Mouse (Mus musculus): ENCODE measurements around the gene Prkca. TPM values are rescaled to one million over a fixed set of nuclear protein-coding genes. Genes with fewer than 3 reads are reported as not detected.

Prkca gene
- polyA plus RNA-seq, 1 experiment, result 5.4 TPM

DNA sequence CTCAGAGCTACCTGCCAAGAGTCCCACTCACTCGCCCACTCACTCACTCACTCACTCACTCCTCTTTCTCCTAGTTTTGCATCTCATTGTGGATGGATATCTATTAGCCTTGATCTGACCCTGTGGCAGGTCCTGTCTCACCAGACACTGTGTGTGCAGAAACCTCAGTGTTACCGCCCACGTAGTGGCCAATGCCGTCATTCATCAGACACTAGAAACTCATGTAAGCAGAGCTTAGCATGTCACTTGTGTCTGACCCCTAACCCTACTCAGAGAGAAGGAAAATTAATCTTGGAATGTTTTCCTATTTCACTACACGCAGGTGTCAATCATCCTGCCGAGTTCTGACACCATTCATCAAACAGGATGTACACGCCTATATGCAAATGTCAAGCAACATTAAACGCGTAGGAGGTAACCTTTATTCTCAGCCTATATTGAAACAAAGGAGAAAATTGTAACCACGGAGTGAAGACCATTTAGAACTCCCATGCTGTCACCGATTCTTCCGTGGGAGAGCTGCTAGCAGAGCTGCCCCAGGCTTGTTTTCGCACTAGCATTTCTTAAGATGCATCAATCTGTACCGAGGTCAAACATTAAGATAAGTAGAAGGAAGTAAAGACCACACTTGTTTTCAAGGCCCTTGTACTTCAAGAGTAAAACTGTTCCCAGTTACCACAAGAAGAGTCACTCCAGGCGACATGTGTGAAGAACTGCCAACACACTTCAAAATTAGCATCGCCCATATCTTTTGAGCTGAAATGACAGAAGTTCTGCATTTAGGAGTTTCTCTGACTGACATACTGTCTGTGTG lies 70.9 kb downstream of the Prkca start:
- 75% methylated on average over 16 of the region's 16 CpGs for WGBS
- Histone ChIP-seq H3K27ac (ENCODE audit: insufficient read depth, low read depth, low read length) (no peak overlapping the region), H3K36me3 (ENCODE audit: control insufficient read depth, insufficient read depth, low read length) (no peaks in the 10 kb centered on the region), H3K4me1 (ENCODE audit: control insufficient read depth, insufficient read depth, low read length) (peaks cover 3% of the 10 kb centered on the region; the same call in 1 of the 2 replicates), H3K4me3 (ENCODE audit: insufficient read depth, low read depth, low read length) (no peak overlapping the region), H3K27me3 (replicated peaks; ENCODE audit: control insufficient read depth, insufficient read depth, low read length) (no peaks in the 10 kb centered on the region)
- TF ChIP-seq POLR2A (IDR thresholded peaks at IDR 0.05; ENCODE audit: low read depth, low read length), result no peak
- TF ChIP-seq CTCF (conservative IDR thresholded peaks at IDR 0.05; ENCODE audit: insufficient read depth, insufficient read length, low read depth, low read length), result no peak
- DNase-seq, result no peak

DNA sequence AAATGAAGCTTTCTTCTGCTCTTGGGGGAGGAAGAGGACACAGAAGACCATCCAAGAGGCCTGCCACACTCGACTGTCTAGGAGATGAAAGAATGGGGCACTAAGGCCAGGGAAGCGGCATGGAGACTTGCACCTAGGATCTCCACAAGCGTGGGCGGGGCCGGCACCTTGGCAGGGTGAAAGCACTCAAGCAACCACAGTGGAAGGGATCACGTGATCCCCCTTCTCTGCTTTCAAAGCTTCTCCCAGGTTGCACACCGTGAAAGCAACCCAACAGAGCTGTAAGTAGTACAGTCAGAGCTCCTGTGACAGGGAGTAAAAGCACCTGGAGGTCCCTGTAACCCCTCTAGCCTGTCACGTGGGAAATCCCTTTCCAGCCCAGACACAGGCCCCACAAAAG lies 72.4 kb downstream of the Prkca start:
- Histone ChIP-seq H3K4me3 (ENCODE audit: insufficient read depth, low read depth, low read length) (no peak overlapping the region), H3K27ac (ENCODE audit: insufficient read depth, low read depth, low read length) (no peak overlapping the region), H3K4me1 (ENCODE audit: control insufficient read depth, insufficient read depth, low read length) (peaks cover 7% of the 10 kb centered on the region; the same call in 1 of the 2 replicates), H3K36me3 (ENCODE audit: control insufficient read depth, insufficient read depth, low read length) (no peaks in the 10 kb centered on the region), H3K27me3 (replicated peaks; ENCODE audit: control insufficient read depth, insufficient read depth, low read length) (no peaks in the 10 kb centered on the region)
- no peak for TF ChIP-seq POLR2A (IDR thresholded peaks at IDR 0.05; ENCODE audit: low read depth, low read length)
- no peak for TF ChIP-seq CTCF (conservative IDR thresholded peaks at IDR 0.05; ENCODE audit: insufficient read depth, insufficient read length, low read depth, low read length)
- 38% methylated on average over 8 of the region's 8 CpGs for WGBS
- peak; percentile 71 for DNase-seq

DNA sequence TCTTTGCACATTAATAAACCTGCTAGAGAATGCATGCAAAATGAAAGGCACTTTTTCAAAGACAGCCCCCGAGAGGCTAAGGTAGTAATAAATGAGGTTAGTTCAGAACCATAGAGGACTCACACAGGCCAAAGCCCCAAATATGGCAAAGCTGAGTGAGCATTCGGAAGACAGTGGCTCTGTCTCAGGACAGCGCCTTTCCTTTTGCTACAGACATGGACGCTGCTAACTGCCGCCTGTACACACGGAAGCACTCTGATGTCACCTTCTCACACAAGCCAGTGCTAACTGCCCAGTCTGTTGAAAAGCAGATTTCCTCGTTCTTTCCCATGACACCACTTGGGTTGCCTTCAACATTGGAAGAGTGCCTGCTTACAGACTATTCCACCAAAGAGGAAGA lies 74.2 kb downstream of the Prkca start:
- TF ChIP-seq CTCF (conservative IDR thresholded peaks at IDR 0.05; ENCODE audit: insufficient read depth, insufficient read length, low read depth, low read length) (no peak), POLR2A (IDR thresholded peaks at IDR 0.05; ENCODE audit: low read depth, low read length) (no peak)
- DNase-seq, result no peak
- no peak overlapping the region for H3K4me3 ChIP-seq (ENCODE audit: insufficient read depth, low read depth, low read length)
- H3K27me3 ChIP-seq (replicated peaks; ENCODE audit: control insufficient read depth, insufficient read depth, low read length), result no peaks in the 10 kb centered on the region
- no peaks in the 10 kb centered on the region for H3K36me3 ChIP-seq (ENCODE audit: control insufficient read depth, insufficient read depth, low read length)
- peaks cover 10% of the 10 kb centered on the region; the same call in 1 of the 2 replicates for H3K4me1 ChIP-seq (ENCODE audit: control insufficient read depth, insufficient read depth, low read length)
- H3K27ac ChIP-seq (ENCODE audit: insufficient read depth, low read depth, low read length), result no peak overlapping the region
- WGBS, result 74% methylated on average over 7 of the region's 7 CpGs

DNA sequence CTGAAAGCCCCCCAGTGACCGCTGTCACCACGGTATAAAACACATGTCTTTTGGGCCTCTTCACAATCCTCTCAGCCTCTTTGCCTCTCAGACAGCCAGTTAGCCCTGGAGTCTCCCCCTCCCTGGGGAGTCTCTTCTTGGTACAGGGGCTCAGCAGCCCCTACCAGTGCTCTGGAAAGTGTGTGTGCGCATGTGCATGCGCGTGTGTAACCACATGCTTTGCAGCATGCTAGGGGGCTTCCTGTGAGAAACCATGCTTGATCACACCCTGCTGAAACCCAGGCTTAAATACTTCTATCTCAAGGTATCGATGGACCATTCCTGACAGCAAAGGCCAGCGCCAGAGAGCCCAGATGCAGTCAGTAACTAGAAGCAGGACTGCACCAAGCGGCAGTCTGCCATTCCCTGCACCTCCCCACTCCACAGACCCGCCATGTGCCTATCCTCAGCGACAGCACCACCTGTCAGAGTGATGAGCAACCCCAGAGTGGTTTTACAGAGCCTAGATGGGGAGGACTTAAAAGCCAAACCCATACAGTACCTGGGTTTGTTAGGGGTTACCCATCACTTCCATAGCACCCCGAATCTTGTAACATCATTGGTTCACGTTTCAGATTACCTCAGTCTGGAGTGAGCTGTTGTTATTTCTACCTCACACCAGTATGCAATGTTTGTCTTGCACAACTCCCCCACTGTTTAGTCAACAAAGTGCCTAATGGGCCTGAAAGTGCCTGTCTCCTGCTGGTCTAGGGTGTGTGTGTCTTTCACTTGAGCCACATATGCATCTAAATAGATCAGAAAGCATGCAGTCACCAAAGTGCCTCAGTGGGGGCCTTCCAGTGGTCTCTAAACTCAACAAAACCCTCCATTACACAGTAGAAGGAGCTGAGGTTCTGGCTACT lies 75.1 kb downstream of the Prkca start:
- H3K27ac ChIP-seq (ENCODE audit: insufficient read depth, low read depth, low read length), result no peak overlapping the region
- H3K4me3 ChIP-seq (ENCODE audit: insufficient read depth, low read depth, low read length), result no peak overlapping the region
- no peak for TF ChIP-seq CTCF (conservative IDR thresholded peaks at IDR 0.05; ENCODE audit: insufficient read depth, insufficient read length, low read depth, low read length)
- H3K27me3 ChIP-seq (replicated peaks; ENCODE audit: control insufficient read depth, insufficient read depth, low read length), result no peaks in the 10 kb centered on the region
- peaks cover 10% of the 10 kb centered on the region; the same call in 1 of the 2 replicates for H3K4me1 ChIP-seq (ENCODE audit: control insufficient read depth, insufficient read depth, low read length)
- no peaks in the 10 kb centered on the region for H3K36me3 ChIP-seq (ENCODE audit: control insufficient read depth, insufficient read depth, low read length)
- no peak for DNase-seq
- WGBS, result 77% methylated on average over 12 of the region's 12 CpGs

GRCm38 (mm10) chr11:108267825-108268224 lies 75.9 kb downstream of the Prkca start:
- H3K27me3 ChIP-seq (replicated peaks; ENCODE audit: control insufficient read depth, insufficient read depth, low read length), result no peaks in the 10 kb centered on the region
- H3K4me1 ChIP-seq (ENCODE audit: control insufficient read depth, insufficient read depth, low read length), result peaks cover 10% of the 10 kb centered on the region; the same call in 1 of the 2 replicates
- no peaks in the 10 kb centered on the region for H3K36me3 ChIP-seq (ENCODE audit: control insufficient read depth, insufficient read depth, low read length)
- no peak for TF ChIP-seq POLR2A (IDR thresholded peaks at IDR 0.05; ENCODE audit: low read depth, low read length)
- TF ChIP-seq CTCF (conservative IDR thresholded peaks at IDR 0.05; ENCODE audit: insufficient read depth, insufficient read length, low read depth, low read length), result no peak
- 58% methylated on average over 7 of the region's 7 CpGs for WGBS
- peak; percentile 79 for DNase-seq
- no peak overlapping the region for H3K27ac ChIP-seq (ENCODE audit: insufficient read depth, low read depth, low read length)
- no peak overlapping the region for H3K4me3 ChIP-seq (ENCODE audit: insufficient read depth, low read depth, low read length)

DNA sequence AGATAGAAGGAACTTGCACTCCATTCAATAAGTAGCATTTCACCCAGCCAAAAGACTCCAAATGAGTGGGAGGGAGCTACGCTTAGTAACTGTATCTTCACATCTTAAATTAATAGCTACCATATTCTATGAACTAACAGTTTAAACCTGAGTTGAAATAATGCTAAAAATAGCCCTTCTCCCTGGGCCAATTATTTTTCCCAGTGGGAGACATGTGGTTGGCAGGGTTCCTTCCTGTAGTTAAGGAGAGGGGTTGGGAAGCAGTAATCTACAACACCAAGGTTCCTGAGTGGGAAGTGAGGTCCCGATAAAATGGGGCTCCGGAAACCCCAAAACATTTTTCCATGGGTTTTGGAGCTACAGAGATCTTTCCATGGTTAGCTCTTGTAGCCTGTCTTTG lies 76.7 kb downstream of the Prkca start:
- 69% methylated on average over 3 of the region's 3 CpGs for WGBS
- H3K4me3 ChIP-seq (ENCODE audit: insufficient read depth, low read depth, low read length), result no peak overlapping the region
- TF ChIP-seq POLR2A (IDR thresholded peaks at IDR 0.05; ENCODE audit: low read depth, low read length), result no peak
- H3K27me3 ChIP-seq (replicated peaks; ENCODE audit: control insufficient read depth, insufficient read depth, low read length), result no peaks in the 10 kb centered on the region
- no peaks in the 10 kb centered on the region for H3K36me3 ChIP-seq (ENCODE audit: control insufficient read depth, insufficient read depth, low read length)
- no peak for DNase-seq
- H3K27ac ChIP-seq (ENCODE audit: insufficient read depth, low read depth, low read length), result no peak overlapping the region
- peaks cover 10% of the 10 kb centered on the region; the same call in 1 of the 2 replicates for H3K4me1 ChIP-seq (ENCODE audit: control insufficient read depth, insufficient read depth, low read length)

DNA sequence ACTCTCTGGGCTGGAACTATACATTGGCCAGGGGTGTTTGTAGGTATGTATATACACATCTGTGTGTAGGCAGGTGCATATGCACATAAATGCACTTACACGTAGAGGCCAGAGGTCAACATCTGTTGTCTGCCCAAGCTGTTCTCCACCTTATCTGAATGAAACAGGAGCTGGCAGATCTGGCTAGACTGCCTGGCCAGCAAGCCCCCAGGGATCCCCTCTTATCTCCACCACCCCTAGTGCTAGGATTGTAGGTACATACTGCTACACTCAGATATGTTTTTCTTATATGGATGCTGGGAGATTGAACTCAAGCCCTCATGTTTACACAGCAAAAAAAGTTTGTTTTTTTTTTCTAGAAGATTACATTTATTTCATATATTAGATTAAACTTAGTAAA lies 79.9 kb downstream of the Prkca start:
- no peaks in the 10 kb centered on the region for H3K36me3 ChIP-seq (ENCODE audit: control insufficient read depth, insufficient read depth, low read length)

More for the DNA sequence above, 79.9 kb downstream of the Prkca start:
- H3K4me1 ChIP-seq (ENCODE audit: control insufficient read depth, insufficient read depth, low read length), result peaks cover 10% of the 10 kb centered on the region; the same call in 1 of the 2 replicates
- H3K4me3 ChIP-seq (ENCODE audit: insufficient read depth, low read depth, low read length), result no peak overlapping the region
- no peak for DNase-seq
- WGBS, result 82% methylated on average over 1 of the region's 1 CpGs
- TF ChIP-seq CTCF (conservative IDR thresholded peaks at IDR 0.05; ENCODE audit: insufficient read depth, insufficient read length, low read depth, low read length), result no peak
- no peak for TF ChIP-seq POLR2A (IDR thresholded peaks at IDR 0.05; ENCODE audit: low read depth, low read length)
- no peaks in the 10 kb centered on the region for H3K27me3 ChIP-seq (replicated peaks; ENCODE audit: control insufficient read depth, insufficient read depth, low read length)
- no peak overlapping the region for H3K27ac ChIP-seq (ENCODE audit: insufficient read depth, low read depth, low read length)
